Mouse (Mus musculus) embryo, embryonic 10 days (tissue): ENCODE measurements around the gene Snapc3.
A peak's percentile ranks its signal among the peaks of the same experiment; 100 is the strongest.
"Not testable (repeated sequence)": the region's sequence is repeated elsewhere in the genome, so short reads cannot be mapped to it uniquely, and the experiment has no call there.

Experiments used
- DNase-seq: peaks from one replicate; pipeline ENCODE4 v3.0.0-alpha.2; 2015; ENCODE audit warnings: low spot score

Snapc3 gene

DNA sequence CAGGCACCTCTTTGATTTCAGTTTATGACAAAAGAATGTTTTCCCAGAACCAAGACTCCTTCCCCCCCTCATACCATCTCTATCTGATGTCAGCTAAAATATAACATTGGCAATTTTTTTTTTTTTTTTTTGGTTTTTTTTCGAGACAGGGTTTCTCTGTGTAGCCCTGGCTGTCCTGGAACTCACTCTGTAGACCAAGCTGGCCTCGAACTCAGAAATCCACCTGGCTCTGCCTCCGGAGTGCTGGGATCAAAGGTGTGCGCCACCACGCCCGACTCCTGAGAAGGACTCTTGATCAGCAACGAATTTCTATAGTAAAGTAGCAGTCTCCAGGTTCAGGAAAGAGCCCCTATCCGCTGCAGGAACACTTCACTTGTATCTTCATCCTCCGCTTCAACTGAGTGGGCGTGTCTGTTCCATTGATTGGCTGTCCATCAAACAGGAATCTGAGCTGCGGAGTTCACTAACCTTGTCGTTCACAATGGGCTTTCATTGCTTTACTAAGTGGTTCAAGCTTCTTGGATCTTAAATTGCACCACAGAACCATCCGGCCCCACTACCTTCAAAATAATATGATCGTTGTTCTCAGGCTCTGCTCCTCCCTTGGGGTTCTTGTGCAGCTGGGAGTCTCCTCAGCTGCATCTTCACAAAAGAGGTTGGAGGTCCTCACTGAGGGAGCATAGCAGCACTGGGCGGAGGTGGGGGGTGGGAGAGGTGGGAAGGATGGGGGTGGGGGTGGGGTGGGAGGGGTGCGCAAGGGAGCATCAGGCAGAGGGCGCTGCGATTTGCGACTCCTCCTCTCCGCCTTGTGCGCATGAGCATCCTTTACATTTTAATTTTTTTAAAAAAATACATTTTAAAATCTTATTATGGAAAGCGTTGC, 82.9 kb downstream of the Snapc3 start:
- peak; percentile 90 for DNase-seq

DNA sequence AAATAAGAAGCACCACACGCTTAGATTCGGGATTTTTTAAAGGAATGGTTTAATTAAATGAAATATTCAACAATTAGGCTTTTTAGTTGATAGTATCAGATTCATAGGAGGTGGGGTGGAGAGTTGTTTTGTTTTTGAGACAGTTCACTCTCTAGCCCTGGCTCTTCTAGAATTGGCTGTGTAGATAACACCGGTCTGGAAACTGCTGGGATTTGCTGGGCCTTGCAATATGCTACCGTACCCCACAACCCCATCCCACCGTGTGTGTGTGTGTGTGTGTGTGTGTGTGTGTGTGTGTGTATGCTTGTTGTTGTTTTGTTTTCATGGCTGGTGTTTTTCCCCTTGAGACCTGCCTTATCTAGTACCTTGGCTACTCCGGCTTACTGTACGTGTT, 83.5 kb downstream of the Snapc3 start:
- no peak for DNase-seq

DNA sequence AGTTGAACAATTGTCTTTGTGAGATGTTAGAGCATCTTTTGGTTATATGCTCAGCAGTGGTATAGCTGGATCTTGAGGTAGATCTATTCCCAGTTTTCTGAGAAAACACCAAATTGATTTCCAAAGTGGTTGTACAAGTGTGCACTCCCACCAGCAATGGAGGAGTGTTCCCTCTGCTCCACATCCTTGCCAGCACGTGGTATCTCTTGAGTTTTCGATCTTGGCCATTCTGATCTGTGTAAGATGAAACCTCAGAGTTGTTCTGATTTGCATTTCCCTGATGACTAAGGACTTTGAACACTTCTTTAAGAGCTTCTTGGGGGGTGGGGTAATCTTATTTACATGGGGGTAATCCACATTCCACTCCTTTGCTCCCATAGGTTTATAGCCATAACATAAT, 92.1 kb downstream of the Snapc3 start:
- no peak for DNase-seq

DNA sequence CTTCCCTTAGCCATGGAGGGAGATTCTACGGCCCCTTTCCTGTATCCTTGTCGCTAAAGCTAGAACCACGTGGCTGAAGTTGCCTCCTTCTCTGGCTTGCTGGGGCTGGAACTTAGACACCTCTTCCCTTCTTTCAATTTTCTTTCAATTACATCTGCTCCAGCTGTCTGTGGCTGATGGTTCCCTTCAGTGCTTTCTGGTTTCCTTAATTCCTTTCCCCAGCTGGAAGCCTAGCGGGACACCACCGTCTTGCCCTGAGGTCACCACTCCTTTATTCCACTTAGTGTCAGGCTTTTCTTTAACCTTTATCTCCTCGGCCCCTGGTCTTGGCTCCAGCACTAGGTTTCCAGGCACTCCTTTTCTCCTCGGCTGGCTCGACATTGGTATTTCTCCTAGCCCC, 93.6 kb downstream of the Snapc3 start:
- no peak for DNase-seq

DNA sequence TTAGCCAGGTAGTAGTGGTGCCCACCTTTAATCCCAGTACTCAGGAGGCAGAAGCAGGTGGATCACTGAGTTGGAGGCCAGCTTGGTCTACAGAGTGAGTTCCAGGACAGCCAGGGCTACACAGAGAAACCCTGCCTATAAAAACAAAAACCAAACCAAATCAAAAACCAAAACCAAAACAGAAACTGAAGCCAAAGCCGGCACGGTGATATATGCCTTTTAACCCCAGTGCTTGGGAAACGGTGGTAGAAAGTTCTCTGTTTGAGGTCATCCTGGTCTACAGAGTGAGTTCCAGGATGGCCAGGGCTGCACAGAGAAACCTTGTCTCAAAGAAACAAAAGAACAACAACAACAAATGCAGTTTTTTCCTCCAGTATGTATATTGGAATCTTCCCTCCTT, 94.7 kb downstream of the Snapc3 start:
- DNase-seq, result no peak

DNA sequence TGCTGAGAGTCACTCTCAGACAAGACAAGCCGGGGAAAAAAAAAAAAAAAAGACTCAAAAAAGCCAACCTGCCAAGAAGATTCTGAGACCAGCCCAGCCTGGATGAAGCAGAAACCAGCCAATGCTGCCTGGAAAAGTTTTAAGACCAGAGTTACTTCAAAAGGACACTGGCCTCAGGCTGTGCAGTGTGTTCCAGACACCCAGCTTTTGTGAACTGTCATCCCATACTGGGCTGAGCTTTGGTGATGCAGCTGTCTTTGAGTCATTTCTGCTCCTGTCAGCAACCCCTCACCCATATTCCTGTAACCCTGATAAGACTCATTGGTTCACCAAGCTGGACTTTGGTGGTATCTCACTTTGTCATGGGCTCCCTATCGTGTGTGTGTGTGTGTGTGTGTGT, 95.1 kb downstream of the Snapc3 start:
- no peak for DNase-seq

DNA sequence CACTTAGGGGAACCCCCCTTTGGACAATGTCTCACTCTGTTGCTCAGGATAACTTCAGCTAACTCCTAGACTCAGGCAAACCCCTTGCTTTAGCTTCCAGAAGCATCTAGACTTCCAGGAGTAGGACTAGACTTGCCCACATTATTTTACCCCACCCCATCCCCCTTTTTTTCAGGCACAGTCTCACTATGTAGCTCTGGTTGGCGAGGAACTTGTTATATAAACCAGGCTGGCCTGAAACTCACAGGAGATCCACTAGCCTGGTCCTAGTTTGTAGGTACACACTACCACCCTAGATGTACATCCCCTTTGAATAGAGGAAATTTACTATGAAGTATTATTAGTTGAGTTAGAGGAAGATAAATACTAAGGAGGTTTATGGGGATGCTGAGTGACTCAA, 96.7 kb downstream of the Snapc3 start:
- no peak for DNase-seq

DNA sequence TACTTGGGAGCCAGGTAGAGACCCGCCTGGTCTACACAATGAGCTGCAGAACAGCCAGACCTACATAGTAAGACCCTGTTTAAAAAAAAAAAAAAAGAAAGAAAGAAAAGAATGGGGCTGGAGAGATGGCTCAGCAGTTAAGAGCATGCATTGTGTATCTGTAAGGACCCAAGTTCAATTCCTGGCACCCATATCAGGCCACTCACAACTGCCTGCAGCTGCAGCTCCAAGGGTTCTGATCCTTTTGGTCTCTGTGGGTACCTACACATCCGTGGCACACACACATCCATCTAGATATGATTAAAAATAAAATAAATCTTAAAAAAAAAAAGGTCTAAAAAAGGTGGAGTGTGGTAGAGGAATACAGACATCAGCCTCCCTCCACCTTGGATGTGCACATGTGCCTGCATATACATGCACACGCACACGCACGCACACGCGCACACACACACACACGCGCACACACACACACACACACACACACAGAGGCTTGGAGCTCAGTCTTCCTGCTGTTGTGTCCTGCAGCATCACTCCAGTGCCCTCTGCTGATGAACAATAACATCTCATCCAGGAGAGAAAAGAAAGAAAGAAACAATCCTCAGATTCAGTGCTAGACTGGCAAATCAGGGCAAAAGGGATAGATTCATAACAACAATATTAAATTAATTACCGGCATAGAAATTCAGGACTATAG, 97.6 kb downstream of the Snapc3 start:
- peak; percentile 44 for DNase-seq

DNA sequence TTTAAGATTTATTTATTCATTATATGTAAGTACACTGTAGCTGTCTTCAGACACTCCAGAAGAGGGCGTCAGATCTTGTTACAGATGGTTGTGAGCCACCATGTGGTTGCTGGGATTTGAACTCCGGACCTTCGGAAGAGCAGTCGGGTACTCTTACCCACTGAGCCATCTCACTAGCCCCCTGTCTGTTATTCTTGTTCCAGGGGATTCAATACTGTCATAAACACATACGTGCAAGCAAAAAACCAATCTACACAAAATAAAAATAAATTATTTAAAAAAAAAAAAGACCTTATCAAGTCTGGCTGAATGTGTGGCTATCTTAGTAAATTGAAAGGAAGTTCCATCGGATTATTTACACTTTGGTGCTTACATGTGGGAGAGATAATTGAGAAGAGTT, 98.6 kb downstream of the Snapc3 start:
- DNase-seq, result not testable (repeated sequence)
